Mouse (Mus musculus) cerebellum, adult 8-10 months (tissue): Measurements from ENCODE around the gene Cenps.
"Not testable (repeated sequence)": the region's sequence is repeated elsewhere in the genome, so short reads cannot be mapped to it uniquely, and the experiment has no call there.

ENCODE experiments used
- DNase-seq: peaks from one replicate; pipeline ENCODE4 v3.0.0; 2022

The Cenps gene

DNA sequence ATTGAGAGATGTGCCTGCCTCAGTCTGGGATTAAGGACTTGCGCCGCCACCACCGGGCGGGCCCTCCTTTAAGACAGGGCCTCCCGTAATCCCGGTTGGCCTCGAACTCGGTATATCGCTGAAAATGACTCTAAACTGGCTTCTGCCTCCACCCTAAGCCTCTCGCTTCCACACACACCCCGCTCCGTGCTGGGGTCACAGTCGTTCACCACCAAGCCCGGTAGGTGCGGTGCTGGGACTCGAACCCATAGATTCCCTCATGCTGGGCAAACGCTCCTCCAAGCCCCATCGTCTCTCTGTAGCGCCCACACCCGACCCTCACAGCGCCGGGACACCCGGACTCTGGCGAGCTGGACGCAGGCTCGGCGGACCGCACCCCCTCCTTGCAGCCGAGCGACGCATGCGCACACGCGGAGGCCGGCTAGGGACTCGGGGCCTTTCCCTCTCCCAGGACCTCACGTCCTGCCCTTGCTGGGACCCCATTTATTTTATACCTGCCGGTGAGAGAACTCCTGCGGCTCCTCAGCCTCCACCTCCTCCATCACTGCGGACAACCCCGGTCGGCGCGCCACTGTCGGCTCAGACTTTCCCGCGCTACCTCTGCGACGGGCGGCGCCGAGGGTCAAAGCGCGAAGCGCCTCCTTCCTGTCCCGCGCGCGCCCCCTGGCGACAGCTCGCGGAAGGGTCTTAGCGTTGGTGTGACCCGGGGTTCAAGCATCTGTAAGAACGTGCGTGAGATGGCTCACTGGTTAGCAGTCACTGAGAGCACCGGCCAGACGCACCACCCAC, at the start of gene Cenps:
Gene Cenps (minus strand): TSS at position 648 of the 789 bp plus-strand sequence.
- peak; percentile 93 for DNase-seq

DNA sequence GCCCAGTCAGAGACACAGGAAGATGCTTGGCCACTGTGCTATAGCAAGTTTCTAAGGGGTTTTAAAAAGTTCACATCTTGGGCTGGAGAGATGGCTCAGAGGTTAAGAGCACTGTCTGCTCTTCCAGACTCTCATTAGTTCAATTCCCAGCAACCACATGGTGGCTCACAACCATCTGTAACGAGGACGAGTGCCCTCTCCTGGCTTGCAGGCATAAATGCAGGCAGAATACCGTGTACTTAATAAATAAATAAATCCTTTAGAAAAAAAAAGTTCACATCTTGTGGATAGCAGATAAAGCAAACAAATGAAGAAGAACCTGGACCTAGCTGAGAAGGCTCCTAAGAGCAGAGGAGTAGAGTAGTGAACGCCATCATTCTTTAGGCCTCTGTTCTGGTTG, 45.3 kb upstream of the Cenps start:
- DNase-seq, result no peak

DNA sequence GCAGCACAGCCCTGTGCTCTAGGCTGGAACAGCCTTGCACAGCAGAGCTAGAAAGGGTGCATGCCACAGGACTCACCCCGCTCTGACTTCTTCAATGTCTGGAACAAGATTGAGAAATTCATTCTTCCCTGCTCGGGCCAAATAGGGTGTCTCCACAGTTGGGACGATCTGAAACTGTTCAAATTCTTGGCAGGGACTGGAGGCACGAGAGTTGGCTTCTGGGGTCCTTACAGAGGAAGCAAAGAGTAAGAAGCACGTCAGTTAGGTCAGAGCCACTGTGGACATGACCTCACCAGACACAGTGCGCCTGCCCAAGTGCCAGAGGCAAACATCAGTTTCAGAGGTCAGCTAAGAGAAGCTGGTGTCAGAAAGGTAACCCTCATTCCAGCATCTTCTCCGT, 44.8 kb upstream of the Cenps start:
- DNase-seq, result no peak

DNA sequence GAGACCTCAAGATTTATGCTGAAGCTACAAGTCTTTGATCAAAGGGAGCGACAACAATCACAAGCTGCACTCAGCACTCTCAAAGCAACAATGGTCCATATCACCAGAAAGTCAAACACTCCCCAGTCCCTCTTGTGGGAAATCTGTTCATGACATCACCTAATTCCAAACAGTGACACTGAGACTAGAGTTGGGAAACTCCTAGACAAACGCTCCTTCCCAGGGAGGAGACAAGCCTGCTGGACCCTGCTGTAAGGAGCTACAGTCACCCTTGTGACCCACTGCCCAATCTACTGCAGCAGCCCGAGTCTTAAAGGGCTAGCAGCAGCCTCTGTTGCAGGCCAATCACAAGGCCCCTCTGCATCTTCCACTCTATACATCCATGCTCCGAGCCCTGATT, 42.1 kb upstream of the Cenps start:
- DNase-seq, result no peak

DNA sequence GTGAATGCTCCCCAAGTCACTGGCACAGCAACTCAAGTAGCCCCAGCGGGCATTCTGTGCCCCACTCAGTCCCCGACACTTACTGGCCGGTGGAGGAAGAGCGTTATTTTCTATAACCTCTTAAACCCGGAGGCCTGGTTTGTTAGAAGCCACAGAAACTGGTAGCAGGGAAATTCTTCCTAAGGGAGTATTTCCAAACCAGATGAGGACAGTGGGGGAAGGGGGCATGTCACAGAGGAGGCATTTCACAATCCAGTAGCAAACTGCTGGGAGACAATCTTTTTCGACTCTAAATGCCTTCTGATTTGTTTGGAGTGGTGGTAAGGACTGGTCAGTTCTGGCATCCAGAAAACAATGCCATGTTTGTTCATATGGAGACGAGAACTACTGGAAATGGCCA, 41.7 kb upstream of the Cenps start:
- DNase-seq, result no peak

DNA sequence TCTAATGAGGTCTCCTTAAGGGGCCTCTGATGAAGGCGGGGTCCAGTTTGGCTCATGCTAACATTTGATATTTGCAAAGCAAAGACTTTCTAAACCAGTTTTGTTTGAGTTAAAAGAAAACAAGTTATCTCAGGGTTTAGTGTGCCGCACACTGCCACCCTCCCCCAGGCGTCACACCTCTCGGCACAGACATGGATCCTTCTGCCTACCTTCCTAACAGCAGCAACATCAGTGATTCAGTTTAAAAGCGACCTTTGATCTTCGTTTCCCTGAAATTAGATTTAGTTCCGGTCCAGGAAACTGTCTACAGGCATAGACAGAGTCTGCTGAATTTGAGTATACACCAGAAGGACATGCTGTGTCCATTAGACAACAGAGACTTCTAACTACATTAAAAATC, 40.9 kb upstream of the Cenps start:
- no peak for DNase-seq

DNA sequence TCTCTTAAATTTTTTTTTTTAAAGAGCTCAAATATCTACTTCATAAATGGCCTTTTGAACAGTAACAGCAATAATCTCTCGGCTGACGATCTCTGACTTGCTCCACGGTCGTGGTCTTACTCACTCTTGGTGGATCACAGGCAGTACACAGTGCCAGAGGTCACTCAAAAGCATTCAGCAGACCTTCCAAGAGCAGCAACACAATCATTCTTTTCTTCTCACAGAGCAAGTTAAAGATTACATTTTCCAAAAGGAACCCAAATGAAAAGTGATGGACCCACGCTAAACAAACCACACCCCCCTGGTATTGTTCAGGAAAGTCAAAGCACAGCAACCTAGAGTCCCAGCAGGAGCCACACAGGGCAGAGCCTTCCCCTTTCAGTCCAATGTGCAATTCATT, 39.6 kb upstream of the Cenps start:
- DNase-seq, result no peak

DNA sequence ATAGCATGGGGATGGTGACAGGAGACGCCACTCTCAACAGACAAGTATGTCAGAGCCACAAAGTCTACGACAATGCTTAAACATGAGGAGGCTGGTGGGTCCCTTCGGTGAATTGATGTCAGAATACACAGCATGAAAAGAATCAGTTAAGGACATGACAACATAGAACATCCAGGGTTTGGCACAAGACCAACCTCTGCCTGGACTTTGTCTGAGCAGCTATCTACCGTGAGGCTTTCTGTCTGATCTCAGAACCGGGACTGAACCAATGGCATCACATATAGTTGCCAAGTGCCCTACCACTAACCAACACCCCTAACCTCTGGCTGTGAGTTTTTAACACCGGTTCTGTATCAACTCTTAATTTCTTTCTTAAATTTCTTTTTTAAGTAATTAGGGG, 39.2 kb upstream of the Cenps start:
- no peak for DNase-seq

DNA sequence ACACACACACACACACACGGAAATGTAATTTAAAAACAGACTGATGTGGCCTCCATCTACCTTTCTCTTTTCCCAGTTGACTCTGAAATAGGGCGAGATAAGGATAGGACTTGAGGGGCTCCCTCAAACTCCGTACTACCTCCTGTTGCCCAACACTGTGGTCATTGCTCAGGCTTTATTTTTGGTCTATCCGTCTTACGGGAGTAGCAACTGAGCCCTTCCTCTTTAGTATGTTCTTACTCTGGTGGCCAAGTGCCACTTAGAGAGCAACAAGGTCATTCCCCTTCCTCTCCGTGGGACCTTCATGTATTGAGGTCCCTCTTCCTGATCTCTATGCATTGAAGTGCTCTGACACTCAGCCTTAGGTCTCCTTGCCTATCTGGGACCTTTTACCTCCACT, 36.2 kb upstream of the Cenps start:
- no peak for DNase-seq

DNA sequence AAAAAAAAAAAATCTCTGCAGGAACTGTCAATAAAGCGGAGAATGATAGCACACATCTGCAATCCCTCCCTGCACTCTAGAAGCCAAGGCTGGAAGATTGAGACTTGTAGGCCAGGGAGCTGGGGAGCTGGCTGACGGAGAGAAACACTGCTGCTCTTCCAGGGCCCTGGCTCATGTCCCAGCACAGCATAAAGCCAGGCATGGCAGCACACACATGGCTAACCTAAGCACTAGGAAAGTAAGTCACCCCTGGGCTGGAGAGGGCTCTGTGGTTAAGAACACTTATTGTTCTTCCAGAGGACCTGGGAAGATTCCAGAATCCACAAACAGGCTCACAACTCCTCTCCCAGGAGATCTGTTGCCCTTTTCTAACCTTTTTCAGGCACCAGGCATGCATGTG, 35.2 kb upstream of the Cenps start:
- peak; percentile 28 for DNase-seq

DNA sequence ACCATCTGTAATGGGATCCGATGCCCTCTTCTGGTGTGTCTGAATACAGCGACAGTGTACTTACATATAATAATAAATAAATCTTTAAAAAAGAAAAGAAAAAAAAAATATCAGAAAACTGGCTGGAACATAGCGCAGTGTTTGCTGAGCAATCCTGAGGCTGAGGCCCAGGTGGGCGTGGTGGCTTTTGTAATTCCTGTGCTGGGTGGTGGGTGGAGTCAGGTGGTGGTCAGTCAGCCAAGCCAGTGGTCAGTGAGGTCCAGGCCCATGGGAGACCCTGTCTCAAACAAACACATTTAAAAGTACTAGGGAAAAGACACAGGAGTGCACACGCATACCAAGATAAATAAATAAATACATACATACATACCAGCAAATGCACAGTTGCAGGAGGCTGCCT, 34.7 kb upstream of the Cenps start:
- no peak for DNase-seq

DNA sequence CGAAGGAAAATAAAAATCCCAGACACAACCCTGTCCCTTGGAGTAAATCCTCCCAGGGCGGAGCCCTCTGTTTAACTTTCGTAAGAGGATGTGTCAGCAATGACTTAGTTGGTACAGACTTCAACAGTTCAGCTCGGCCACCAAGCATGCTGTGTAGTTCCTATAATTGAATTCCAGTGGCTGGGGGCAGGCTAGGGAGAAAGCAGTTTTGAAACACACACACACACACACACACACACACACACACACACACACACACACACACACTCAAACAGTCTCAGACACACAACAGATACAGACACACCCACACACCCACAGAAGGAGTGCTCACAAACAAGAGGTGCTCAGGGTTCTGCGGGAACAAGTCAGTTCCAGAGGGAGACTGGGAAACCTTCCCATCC, 34.2 kb upstream of the Cenps start:
- no peak for DNase-seq

DNA sequence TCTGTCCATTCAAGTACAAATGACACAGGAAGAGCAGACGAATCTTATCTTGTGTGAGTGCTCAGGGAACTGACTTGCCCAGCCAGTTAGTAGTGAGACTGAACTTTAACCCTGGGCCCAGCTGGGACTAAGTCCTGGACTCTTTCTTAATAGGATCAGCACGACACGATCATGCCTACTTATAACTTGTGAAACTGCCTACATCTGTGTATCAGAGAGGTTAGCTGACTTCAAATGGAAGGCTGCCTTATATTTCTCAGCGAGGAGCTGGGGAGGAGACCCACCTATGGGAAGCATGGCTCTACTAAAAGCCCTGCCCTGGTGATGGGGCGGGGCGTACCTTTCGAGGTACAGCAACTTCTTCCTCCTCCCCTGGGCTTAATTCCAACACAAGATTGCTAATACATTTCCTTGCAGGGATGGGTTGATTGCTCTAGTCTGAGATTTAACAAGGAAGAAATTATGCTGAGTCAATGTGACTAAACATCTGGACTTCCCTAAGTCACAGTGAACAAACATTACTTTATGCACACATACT, 33.0 kb upstream of the Cenps start:
- DNase-seq, result no peak

DNA sequence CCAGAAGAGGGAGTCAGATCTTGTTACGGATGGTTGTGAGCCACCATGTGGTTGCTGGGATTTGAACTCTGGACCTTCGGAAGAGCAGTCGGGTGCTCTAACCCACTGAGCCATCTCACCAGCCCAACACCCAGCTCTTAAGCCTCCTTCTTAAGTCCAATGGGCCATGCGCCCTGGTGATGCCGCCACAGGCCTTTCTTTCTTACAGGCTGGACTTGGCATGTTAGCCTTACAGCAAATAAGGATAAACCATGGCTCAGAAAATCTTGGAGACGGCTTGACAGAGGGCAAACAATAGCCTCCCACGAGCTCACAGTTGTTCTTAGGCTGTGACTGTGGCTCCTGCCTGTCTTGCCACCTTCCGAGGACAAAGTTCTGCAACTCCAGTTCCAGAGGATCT, 32.5 kb upstream of the Cenps start:
- DNase-seq, result not testable (repeated sequence)

DNA sequence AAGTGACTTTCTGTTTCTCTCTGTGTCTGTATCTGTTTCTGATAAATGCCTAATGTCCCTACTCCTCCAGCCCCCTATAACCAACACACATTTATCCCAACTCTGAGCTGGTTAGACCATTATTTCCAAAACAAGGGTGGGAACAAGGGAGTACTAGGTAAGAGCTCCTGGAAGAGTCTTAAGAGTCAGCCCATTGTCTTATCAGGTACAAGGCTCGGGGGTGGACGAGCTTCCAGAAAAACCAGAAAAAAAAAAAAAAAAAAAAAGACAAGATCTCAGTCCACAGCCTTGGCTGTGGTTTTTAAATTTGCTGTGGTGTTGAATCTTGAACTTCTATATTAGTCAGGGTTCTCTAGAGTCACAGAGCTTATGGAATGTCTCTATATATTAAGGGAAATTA, 30.6 kb upstream of the Cenps start:
- DNase-seq, result no peak

DNA sequence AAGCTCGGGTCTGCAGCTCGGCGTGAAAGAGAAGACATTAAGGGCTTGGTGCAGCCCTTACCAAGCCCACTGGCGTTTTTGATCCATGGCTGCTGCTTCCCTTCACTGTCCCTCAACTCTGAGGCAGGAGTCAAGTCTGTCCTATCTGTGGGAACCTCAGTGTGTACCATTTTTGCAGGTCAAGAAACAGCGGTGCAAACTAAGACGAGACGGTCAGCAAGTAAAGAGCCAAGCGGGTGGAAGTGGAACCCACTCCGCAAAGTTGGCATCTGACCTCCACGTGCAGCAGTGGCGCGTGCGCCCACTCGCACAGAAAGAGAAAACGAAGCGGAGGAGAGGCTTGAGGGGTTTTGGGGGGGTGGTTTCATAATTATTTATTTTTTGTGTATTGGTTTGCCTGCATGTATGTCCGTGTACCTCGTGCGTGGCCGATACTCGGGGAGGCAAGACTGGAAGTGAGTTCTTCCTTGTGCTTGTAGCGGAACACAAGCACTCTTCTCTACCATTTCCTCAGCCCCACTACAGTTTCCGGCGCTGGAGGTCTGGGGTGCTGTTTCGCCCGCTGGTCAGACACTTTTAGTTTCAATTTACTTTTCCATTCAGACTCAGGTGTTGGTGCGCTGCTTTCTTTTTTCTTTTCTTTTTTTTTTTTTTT, 29.7 kb upstream of the Cenps start:
- DNase-seq, result no peak

DNA sequence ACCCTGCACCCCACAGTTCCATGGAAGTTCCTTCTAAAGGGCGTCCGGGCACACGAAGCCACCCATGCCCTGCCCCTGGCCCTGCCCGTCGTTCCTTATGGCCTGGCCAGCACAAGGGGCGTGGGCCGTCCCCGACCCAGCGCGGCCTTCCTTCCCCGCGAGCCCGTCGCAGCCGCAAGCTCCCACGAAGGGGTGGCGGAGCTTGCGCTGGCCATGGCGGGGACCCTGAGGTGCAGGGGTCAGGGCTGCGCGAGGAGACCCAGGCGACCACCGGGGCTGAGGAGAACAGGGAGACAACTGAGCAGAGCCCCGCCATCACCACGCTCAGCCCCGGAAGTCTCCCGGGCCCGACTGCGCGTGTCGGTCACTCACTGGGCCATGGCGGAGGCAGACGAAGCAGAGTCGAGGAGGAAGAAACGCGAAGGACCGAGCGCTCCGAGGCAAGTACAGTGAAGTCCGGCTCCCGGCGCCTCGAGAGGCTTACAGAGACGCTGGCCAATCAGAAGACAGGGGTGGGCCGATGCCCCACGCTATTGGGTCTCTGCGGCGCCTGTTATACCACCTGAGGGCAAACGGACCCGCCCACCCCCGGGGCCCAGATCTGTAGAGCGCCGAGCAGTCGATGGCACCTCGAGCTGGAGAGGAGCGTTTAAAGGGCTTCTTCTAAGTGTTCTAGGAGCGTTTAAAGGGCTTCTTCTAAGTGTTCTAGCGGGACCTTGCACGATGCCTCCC, 29.0 kb upstream of the Cenps start, which contains the start of gene Pgd:
Gene Pgd (minus strand): TSS at position 557 of the 732 bp plus-strand sequence.
- DNase-seq, result peak; percentile 95

DNA sequence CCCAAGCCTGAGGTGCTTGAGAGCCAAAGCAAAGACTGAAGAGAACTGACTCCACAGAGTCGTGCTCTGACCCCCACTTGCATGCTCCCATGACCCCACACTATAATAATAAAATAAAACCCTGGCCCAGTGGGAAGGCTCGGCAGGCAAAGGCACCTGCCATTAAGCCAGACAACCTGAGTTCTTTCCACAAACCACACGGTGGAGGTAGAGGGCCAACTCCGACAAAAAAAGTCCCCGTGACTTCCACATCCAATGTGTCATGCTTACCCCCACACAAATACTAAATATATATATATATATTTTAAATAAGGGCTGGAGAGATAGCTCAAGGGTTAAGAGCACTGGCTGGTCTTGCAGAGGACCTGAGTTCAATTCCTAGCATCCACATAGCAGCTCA, 26.7 kb upstream of the Cenps start:
- DNase-seq, result no peak

DNA sequence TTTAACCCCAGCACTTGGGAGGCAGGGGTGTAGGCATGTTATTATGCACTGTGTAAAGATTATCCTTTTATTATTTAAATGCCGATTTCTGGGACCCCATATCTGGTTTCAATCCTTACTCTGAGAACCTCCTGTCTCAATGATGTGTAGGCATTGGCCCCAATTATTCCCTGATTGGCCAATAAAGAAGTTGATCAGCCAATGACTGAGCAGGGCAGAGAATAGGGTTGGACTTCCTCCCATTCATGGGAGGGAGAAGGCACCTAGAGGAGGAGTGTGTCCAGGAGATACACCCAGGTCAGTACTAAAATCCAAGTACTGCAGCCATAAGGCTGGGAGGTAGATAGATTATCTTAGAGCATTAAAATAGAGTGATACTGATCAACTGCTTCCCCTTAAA, 25.8 kb upstream of the Cenps start:
- DNase-seq, result no peak

DNA sequence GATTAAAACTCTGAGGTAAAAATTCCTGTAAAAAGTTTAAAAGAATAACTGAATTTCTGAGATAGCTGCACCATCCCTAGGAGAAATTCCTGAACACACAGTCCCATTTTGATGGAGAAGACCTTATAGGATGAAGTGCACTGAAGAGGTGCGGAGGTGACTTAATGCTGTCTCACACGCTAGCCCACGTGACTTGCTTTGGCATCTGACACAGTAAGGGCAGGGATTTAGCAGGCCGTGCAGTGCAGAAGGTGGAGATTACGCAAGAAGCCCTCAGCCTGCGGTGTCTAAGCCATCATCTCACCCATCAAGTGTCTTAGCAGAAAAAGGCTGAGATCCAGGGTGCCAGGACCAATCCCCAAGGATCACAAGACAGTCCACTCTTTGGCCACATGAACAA, 23.7 kb upstream of the Cenps start:
- DNase-seq, result no peak

DNA sequence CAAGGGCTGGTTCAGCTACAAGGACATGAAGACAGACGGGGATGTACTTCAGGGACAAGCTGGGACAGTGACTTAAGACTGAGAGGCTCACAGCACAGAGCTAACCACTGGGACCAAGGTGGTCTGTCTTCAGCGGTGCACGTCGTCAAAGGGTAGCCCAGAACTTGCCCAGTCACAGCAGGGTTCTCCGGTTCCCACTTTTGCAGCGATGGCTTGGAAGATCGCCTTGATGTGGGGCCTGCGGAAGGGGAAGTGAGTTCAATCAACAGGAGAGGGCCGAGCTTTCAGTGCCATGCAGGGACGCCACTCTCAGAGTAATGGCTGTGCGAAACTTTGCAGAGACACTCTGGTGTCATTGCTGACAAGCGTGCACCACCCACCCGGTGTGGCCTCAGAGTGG, 22.5 kb upstream of the Cenps start:
- DNase-seq, result no peak

DNA sequence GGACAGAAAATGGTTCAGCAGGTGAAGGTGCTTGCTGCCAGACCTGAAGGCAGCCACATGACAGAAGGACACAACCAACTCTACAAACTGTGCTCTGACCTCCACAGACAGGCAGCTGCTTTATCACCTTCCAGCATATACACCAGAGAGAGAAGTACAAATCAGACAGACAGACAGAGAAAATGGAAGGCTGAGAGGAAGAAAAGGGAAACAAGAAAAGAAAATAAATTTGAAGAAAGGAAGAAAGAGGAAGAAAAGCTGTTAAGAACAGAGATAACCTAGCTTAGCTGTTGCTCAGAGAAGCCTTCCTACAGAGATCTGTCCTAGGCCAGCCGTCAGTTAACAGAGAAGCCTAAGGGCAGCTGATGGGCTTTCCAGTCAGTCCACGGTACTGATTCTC, 21.8 kb upstream of the Cenps start:
- no peak for DNase-seq

DNA sequence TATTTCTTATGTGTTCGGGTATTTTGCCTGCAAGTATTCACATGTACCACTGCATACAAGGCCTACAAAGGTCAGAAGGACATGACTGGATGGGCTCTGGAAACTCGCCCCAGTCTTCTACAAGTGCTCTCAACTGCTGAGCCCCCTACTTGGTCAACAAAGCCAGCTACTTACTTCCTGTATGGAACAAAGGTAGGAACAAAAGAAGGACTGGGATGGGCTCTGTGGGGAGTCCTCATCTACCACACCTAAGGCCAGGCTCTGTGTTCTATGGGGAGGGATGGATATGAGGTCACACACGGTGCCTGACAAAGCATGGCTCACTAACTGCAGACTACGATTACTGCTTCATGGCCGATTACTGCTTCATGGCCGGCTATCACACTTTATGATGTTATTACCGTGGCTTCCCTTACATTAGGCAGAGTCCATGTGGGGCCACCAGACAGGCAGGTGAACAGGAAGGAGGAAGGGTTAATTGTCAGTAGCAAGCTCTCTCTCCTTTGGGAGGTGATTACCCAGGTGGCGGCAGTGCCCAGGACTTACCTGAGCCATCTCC, 20.1 kb upstream of the Cenps start:
- DNase-seq, result no peak
